Mouse (Mus musculus) bone marrow macrophage, adult 2 months (primary cell): ENCODE measurements around the gene Cped1. TPM values are rescaled to one million over a fixed set of nuclear protein-coding genes. Genes with fewer than 3 reads are reported as not detected.
"Not testable (repeated sequence)": the region's sequence is repeated elsewhere in the genome, so short reads cannot be mapped to it uniquely, and the experiment has no call there.

Source experiments
- H3K27ac ChIP-seq: 2 replicates; pipeline ENCODE4 v1.5.1; 2012; ENCODE audit warnings: low read depth, low read length; ENCODE audit not compliant: insufficient read depth
- H3K4me1 ChIP-seq: 2 replicates; pipeline ENCODE4 v1.6.1; 2012; ENCODE audit warnings: low read length; ENCODE audit not compliant: control insufficient read depth, insufficient read depth
- H3K4me3 ChIP-seq: 2 replicates; pipeline ENCODE4 v1.5.1; 2012; ENCODE audit warnings: mild to moderate bottlenecking, low read length, moderate library complexity; ENCODE audit not compliant: insufficient read depth
- CTCF ChIP-seq: IDR thresholded peaks from 2 replicates; pipeline ENCODE4 v1.5.1; 2012; ENCODE audit warnings: low read depth, mild to moderate bottlenecking, low read length, moderate library complexity
- POLR2A ChIP-seq: IDR thresholded peaks from 2 replicates; pipeline ENCODE4 v1.6.1; 2012; ENCODE audit warnings: mild to moderate bottlenecking, low read depth, low read length, borderline replicate concordance
- polyA plus RNA-seq: library from polyadenylated mRNA; stranded (reverse); fragments of >200 nt; gene quantifications from 2 replicates; pipeline ENCODE4 v1.2.4, GENCODE M21; 2012; ENCODE audit not compliant: missing spikeins, insufficient read depth, insufficient read length

The Cped1 gene
- polyA plus RNA-seq, 1 experiment = 0.79 TPM

DNA sequence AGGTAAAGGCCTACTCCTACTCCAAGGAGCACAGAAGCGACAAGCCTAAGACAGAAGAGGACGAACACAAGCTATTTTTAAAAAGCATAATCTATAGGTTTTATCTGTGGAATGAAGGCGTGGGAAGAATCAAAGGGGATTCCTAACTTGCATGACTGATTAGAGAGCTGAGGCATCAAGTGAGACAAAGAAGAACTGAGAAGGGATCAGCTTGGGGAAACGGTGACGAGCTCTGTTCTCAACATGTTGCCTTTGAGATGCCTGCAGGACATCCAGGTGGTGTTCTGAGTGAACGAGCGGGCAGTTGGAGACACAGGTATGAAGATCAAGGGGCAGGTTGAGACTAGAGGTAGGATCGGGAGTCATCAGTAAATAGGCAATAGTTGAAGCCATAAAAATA lies 257.6 kb downstream of the Cped1 start:
- Histone ChIP-seq H3K27ac (no peak overlapping the region), H3K4me1 (peaks cover 3% of the 10 kb centered on the region; the same call in 1 of the 2 replicates), H3K4me3 (no peak overlapping the region)
- TF ChIP-seq POLR2A (no peak), CTCF (no peak)

- TF ChIP-seq CTCF (no peak), POLR2A (no peak)
- H3K4me3 ChIP-seq = no peak overlapping the region
- no peaks in the 10 kb centered on the region for H3K4me1 ChIP-seq
- no peak overlapping the region for H3K27ac ChIP-seq
Measured at GRCm38 (mm10) chr6:22246696-22247095, 261.0 kb downstream of the Cped1 start.

- H3K4me3 ChIP-seq = no peak overlapping the region
- peaks cover 4% of the 10 kb centered on the region for H3K4me1 ChIP-seq
- no peak overlapping the region for H3K27ac ChIP-seq
- TF ChIP-seq POLR2A = no peak
- TF ChIP-seq CTCF = no peak
Measured at GRCm38 (mm10) chr6:22258784-22259183, 273.1 kb downstream of the Cped1 start.

GRCm38 (mm10) chr6:22262519-22262918 lies 276.8 kb downstream of the Cped1 start:
- Histone ChIP-seq H3K27ac (no peak overlapping the region), H3K4me1 (no peaks in the 10 kb centered on the region), H3K4me3 (no peak overlapping the region)
- TF ChIP-seq CTCF = no peak
- no peak for TF ChIP-seq POLR2A

GRCm38 (mm10) chr6:22264094-22264493 lies 278.4 kb downstream of the Cped1 start:
- not testable (repeated sequence) for H3K4me3 ChIP-seq, H3K27ac ChIP-seq, H3K4me1 ChIP-seq

GRCm38 (mm10) chr6:22266018-22266417 lies 280.3 kb downstream of the Cped1 start:
- Histone ChIP-seq H3K4me1 (peaks cover 11% of the 10 kb centered on the region), H3K4me3 (no peak overlapping the region), H3K27ac (no peak overlapping the region)
- no peak for TF ChIP-seq CTCF
- no peak for TF ChIP-seq POLR2A

DNA sequence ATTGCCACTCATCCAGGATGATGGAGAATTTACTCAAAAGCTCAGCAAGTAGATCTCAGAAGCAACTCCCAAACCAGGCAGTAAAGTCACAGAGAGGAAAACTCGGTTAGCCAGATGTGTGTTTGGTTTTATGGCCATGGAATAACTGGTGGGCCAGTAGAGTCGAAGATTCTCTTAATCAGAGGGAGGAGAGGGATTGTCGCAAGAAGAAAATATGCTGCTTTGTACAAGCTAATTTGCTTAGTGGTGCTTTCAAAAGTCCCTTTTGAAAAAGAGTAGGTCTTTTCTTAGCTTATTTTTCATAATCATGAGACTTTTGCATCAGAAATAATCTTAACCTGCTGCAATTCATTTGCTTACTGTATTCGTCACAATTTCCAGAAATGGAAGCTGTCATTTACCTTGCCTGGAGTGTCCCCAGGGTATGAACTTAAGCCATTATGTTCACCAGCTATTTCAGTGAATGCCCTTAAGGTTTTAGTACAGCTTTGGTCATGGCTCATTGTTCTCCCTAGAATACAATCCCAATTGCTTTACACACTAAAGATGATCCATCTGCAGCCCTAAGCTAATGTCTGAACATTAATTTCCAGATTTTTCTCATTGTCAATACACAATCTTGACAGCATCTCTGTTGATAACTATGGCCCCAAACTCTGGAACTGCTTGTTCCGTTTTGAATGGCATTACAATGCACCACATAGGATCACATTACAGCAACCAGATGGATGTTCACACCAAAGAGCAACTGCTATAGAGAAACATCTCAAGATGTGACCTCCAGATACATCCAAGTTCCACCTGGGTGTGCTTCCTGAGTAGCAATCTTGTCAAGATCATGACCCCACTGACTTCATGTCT lies 282.3 kb downstream of the Cped1 start:
- H3K4me1 ChIP-seq = peaks cover 14% of the 10 kb centered on the region
- no peak overlapping the region for H3K4me3 ChIP-seq
- H3K27ac ChIP-seq = no peak overlapping the region
- TF ChIP-seq POLR2A = no peak
- no peak for TF ChIP-seq CTCF

DNA sequence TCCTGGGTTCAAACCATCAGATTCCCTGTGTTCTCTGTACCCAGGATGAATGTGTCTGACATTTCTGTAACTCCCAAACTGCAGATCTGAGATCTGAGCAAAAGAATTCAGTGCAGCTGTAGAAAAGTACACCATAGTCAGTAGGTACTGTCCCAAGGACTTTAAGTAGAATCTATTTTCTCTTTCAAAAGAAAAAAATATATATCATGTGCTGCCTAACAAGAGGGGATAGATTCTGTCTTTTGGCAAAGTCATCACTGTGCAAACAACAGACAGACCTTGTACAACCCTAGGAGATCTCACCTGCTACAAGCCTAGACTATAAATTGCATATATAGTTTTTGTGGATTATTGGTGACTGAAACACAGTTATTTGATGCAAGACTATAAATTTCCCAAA lies 283.0 kb downstream of the Cped1 start:
- H3K4me3 ChIP-seq = no peak overlapping the region
- TF ChIP-seq POLR2A (no peak), CTCF (no peak)
- H3K4me1 ChIP-seq = peaks cover 14% of the 10 kb centered on the region
- no peak overlapping the region for H3K27ac ChIP-seq

DNA sequence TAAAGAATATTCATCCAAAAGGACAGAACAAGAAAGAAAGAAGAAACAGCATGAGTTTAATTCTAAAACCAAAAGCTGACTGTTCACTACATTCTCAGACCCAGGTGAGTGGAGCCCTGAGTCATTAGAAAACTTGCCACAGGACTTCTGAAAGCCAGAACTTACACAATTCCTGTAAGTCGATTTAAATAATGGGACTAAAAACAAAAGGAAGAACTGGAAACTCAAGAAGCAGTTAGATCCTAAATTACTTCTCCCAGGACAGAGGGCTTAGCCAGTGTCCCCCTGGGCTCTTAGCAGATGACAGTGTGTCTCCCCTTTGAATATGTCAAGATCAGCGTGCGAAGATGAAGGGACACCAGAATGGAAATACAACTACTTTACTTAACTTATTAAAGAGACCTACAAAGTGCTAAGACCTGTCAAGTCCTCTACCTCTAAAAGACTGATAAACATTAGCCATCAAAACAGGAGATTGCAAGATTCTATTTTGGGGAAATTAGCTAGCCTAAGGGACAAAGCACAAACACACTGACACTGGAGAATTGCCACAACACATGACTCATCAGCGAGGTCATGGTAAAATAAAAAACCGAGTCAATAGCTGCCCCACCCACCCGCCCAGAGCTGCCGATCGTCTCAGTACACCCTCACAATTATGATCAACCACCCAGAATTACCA lies 284.3 kb downstream of the Cped1 start:
- Histone ChIP-seq H3K4me3 (no peak overlapping the region), H3K27ac (peak overlapping the region; percentile 85), H3K4me1 (peaks cover 14% of the 10 kb centered on the region)

GRCm38 (mm10) chr6:22277941-22278340 lies 292.2 kb downstream of the Cped1 start:
- Histone ChIP-seq H3K27ac (no peak overlapping the region), H3K4me3 (no peak overlapping the region), H3K4me1 (peaks cover 15% of the 10 kb centered on the region)
- no peak for TF ChIP-seq POLR2A
- no peak for TF ChIP-seq CTCF

More for the DNA sequence above, 284.3 kb downstream of the Cped1 start:
- TF ChIP-seq CTCF (no peak), POLR2A (no peak)
